Mouse (Mus musculus) retina, adult 2 months (tissue): ENCODE data around the gene Nsd1.

Source experiments
- DNase-seq: peaks from one replicate; pipeline ENCODE4 v3.0.0-alpha.2; 2012; ENCODE audit warnings: low read depth, low spot score

Nsd1 gene

GRCm38 (mm10) chr13:55255052-55255652 is 45.6 kb downstream of the Nsd1 start:
- DNase-seq, result no peak

GRCm38 (mm10) chr13:55258651-55259050 is 49.1 kb downstream of the Nsd1 start:
- DNase-seq, result no peak

- DNase-seq, result no peak
Observed at GRCm38 (mm10) chr13:55261521-55261920, 51.9 kb downstream of the Nsd1 start.

- DNase-seq, result no peak
Observed at GRCm38 (mm10) chr13:55262096-55262495, 52.5 kb downstream of the Nsd1 start.

DNA sequence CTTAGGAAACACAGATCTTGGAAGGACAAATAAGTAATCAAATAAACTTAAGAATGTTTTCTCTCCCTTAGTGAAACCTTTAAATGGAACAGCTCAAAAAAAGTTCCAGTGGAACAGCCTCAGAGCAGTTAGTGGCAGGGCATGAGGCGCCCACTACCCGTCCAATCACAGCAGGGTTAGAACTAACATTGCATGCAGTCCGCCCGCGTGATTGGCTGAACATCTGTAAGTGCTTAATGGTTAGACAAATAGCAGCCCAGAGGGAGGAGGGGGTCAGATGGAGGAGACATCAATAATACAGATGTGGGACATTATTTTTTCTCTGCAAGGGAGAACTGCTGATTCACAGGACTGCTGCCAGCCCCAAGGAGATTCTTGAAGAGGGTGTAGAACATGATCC is 67.6 kb downstream of the Nsd1 start:
- DNase-seq, result no peak

GRCm38 (mm10) chr13:55277646-55278045 is 68.1 kb downstream of the Nsd1 start:
- no peak for DNase-seq

- DNase-seq, result no peak
Observed at GRCm38 (mm10) chr13:55288854-55289253, 79.3 kb downstream of the Nsd1 start.

GRCm38 (mm10) chr13:55296760-55297159 is 87.2 kb downstream of the Nsd1 start:
- no peak for DNase-seq

GRCm38 (mm10) chr13:55300913-55301312 is 91.3 kb downstream of the Nsd1 start:
- DNase-seq, result no peak

GRCm38 (mm10) chr13:55312028-55312630 is 102.5 kb downstream of the Nsd1 start:
- DNase-seq, result no peak

DNA sequence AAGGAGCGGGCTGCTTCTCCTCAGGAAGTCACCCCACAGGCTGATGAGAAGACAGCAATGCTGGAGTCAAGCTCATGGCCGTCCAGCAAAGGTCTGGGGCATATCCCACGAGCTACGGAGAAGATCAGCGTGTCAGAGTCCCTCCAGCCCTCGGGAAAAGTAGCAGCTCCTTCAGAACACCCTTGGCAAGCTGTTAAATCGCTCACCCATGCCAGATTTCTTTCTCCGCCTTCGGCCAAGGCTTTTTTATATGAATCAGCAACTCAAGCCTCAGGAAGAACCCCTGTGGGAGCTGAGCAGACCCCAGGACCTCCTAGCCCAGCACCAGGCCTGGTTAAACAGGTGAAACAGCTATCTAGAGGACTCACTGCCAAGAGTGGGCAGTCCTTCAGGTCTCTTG is 103.5 kb downstream of the Nsd1 start:
- no peak for DNase-seq

DNA sequence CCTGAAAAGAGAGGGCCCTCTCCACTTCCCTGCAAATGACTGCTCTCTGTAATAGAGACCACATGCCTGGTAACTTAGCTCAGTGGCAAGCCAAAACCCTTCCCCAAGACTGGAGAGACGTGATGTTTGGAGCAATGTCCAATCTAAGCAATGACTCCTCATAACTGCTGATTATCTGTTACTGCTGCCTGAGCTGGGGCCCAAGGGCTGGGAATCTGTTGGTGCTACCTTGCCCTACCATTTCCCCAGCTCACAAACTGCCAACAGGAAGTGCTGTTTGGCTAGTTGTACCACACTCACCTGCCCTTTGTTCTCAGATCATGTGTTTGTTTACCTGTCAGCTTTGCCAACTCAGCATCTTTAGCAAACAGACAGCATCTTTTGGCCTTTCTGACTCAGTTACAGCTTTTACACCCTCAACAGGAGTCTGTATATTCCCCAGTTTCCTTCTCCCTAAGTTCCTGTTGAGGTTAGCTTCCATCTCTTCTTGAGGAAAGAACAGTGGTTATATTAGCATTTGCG is 105.4 kb downstream of the Nsd1 start:
- DNase-seq, result no peak

- DNase-seq, result no peak
Observed at GRCm38 (mm10) chr13:55318351-55318750, 108.8 kb downstream of the Nsd1 start.

GRCm38 (mm10) chr13:55319931-55320533 is 110.5 kb downstream of the Nsd1 start, which contains the start of gene Prelid1:
TSS of gene Prelid1 (plus strand) at chr13:55320500.
- DNase-seq, result no peak

DNA sequence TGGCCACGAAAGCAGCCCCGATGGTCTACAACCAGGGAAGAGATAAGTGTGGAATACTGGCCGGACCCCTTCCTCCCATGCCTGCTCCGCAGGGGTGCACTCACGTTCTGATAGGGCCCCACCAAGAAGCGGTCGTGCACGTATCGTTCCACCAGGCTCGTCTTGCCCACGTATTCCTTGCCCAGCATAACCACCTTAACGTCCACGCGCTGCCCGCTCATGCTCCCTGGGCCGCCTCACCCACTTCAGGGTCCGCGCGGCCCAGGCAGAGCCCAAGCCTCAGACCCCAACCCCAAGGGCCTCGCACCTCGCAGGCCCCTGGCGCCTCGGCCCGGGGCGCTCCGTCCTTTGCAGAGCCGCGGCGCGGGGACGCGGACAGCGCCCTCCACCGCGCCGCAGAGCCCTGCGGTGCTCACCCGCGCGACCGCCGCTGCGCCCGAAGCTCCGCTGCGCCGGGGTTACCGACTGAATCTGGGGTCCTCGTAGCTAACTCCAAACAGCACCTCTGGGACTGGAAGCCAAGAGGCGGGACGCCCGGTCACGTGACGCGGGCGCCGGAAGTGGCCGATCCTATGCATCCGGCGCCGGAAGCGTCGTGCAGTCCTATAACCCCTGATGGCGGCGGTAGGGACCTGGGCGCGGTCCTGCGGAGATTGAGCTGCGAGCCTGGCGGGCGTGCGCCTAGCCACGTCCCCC is 112.0 kb downstream of the Nsd1 start, which contains the start of gene Rab24:
Gene Rab24 (minus strand): TSS at position 513 of the 696 bp plus-strand sequence.
- peak; percentile 68 for DNase-seq

DNA sequence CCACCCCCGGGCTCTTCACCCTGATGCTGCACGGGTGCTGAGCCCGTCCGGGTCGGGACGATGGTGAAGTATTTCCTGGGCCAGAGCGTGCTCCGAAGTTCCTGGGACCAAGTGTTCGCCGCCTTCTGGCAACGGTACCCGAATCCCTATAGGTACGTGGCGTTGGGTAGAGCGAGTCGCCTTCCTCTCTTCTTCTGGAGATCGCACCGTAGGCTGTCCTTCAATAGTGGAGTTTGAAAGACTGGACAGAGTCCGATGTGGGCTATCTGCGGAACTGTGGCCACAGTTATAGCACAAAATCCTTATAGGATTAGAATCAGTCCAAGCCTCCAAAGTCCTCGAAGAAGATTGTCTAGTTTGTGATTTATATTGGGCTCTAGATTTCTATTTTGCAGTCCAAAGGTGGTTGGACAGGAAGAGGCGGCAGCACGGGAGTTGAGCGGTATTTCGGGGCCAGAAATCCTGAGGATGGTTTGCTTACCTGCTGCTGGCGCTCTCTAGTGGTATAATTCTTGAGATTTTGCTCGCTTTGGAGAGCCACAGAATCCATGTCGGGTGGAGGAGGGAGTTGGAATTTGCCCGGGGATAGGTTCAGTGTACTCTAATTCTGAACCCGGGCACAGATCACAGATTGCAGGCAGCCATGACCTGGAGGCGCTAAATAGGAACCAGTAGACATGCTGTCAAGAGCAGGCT is 112.7 kb downstream of the Nsd1 start:
- no peak for DNase-seq

DNA sequence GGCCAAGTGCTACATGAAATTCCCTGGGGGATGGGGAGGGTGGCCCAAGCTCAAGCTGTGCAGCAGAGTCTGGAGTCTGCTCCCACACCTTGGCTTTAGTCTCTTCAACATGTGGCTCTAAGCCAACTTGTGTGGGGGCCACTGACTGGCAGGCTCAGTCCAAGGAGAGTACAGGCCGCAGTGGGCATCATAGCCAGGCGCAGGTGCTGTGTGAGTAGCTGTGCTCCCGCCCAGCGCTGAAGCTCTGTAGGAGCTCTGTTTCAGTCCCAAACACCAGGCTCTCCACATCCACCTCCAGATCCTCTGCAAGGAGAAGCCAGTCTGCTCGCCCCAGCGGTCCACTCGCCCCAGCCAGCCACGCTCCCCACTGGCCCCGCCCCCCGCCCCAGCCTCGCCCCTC is 116.0 kb downstream of the Nsd1 start:
- DNase-seq, result no peak

- DNase-seq, result no peak
Observed at GRCm38 (mm10) chr13:55327169-55327568, 117.6 kb downstream of the Nsd1 start.

- DNase-seq, result peak; percentile 57
Observed at GRCm38 (mm10) chr13:55327633-55328032, 118.1 kb downstream of the Nsd1 start.

DNA sequence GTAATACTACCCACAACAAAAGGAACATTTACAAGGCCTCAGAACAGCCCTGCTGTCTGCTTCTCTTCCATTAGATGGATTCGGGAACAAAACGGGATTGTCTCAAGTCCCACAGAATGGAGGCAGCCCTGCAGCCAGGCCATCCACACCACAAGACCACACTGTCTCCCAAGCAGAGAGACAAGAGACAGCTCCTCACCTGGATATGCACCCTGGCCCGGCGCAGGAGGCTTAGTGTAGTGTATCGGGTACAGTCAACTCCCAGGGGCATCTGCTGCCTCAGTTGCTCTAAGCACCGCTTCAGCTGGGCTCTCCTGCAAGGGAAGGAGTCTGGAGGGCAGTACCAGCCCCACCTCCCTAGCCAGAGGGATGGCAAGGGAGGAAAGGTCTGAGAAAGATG is 118.6 kb downstream of the Nsd1 start:
- no peak for DNase-seq

GRCm38 (mm10) chr13:55328641-55329040 is 119.1 kb downstream of the Nsd1 start:
- no peak for DNase-seq
